Mouse (Mus musculus) neural tube, embryonic 12.5 days (tissue): ENCODE measurements around the gene Ror2. TPM values are rescaled to one million over a fixed set of nuclear protein-coding genes. Genes with fewer than 3 reads are reported as not detected.

Experiments used
- ATAC-seq: fragments of 200-750 bp; cut with Nextera tagmentation; 2 replicates; pipeline ENCODE4 v1.8.0; 2017; ENCODE audit warnings: low read depth, mild to moderate bottlenecking, moderate TSS enrichment, moderate library complexity; ENCODE audit not compliant: low FRiP score
- H3K27ac ChIP-seq: fragments of 300-500 bp; sonication (generic); 2 replicates; pipeline ENCODE4 v1.5.1; 2016
- H3K27me3 ChIP-seq: fragments of 300-500 bp; sonication (generic); replicated peaks from 2 replicates; pipeline ENCODE4 v1.6.1; 2016; ENCODE audit warnings: mild to moderate bottlenecking
- H3K36me3 ChIP-seq: fragments of 300-500 bp; sonication (generic); 2 replicates; pipeline ENCODE4 v1.6.1; 2016; ENCODE audit warnings: mild to moderate bottlenecking
- H3K4me1 ChIP-seq: fragments of 300-500 bp; sonication (generic); 2 replicates; pipeline ENCODE4 v1.6.1; 2016
- H3K4me2 ChIP-seq: fragments of 300-500 bp; sonication (generic); replicated peaks from 2 replicates; pipeline ENCODE4 v1.6.1; 2016; ENCODE audit warnings: mild to moderate bottlenecking
- H3K4me3 ChIP-seq: fragments of 300-500 bp; sonication (generic); 2 replicates; pipeline ENCODE4 v1.5.1; 2016
- H3K9ac ChIP-seq: fragments of 300-500 bp; sonication (generic); 2 replicates; pipeline ENCODE4 v1.6.1; 2016; ENCODE audit warnings: mild to moderate bottlenecking
- H3K9me3 ChIP-seq: fragments of 300-500 bp; sonication (generic); 2 replicates; pipeline ENCODE4 v1.6.1; 2016; ENCODE audit warnings: mild to moderate bottlenecking
- WGBS: fragments of 180-500 bp; shearing (Covaris S2); methylation state at CpG from one replicate; pipeline ENCODE4 v1.1.7; 2016; 5-methylcytosine and 5-hydroxymethylcytosine counted together
- polyA plus RNA-seq: library from polyadenylated mRNA; unstranded; fragments of >200 nt; fragmentation: Nextera tagmentation; extraction: Ambion mirVana; gene quantifications from 2 replicates; pipeline ENCODE4 v1.2.1, GENCODE M21; 2016

The Ror2 gene
- polyA plus RNA-seq, 1 experiment from 2014 or later = 10.7 TPM

DNA sequence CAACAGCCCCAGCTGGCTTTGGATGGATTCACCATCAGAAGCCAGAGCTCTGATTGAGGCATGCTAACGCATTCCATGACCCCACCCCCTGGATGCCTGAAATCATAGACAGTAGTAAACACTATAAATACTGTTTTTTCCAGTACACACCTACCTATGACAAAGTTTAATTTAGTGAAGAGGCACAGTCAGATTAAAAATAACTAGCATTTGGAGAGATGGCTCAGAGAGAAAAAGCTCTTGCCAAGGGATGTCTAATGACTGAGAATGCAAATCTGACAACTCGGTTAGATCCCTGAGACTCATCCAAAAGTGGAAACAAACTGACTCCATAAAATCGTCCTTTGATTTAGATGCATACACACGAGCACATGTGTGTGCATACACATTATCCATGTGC is 15.4 kb downstream of the Ror2 start:
- Histone ChIP-seq H3K9me3 (no peaks in the 10 kb centered on the region), H3K36me3 (no peaks in the 10 kb centered on the region), H3K4me3 (no peak overlapping the region), H3K4me1 (no peaks in the 10 kb centered on the region), H3K27ac (no peak overlapping the region), H3K4me2 (no peak overlapping the region), H3K9ac (no peak overlapping the region), H3K27me3 (no peaks in the 10 kb centered on the region)
- ATAC-seq = no peak
- WGBS = 89% methylated on average over 4 of the region's 4 CpGs

DNA sequence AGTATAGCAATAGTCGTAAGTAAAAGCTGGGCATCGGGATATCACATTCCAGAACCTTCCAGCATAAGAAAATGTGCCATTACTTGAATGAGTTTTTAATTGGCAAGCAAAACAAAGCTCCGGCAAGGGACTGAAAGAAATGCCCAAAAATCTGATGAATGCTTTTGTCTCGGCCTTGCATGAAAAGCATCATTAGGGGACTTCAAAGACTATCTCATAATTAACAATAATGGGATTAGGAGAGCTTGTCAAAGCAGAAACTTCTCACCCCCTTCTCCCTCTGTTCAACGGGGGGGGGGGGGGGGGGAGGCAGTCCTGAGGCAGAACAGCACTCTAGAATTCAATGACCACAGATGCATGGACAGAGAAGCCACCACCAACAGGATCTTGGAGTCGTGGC is 17.4 kb downstream of the Ror2 start:
- ATAC-seq = no peak
- WGBS = 52% methylated on average over 6 of the region's 6 CpGs
- no peaks in the 10 kb centered on the region for H3K36me3 ChIP-seq

DNA sequence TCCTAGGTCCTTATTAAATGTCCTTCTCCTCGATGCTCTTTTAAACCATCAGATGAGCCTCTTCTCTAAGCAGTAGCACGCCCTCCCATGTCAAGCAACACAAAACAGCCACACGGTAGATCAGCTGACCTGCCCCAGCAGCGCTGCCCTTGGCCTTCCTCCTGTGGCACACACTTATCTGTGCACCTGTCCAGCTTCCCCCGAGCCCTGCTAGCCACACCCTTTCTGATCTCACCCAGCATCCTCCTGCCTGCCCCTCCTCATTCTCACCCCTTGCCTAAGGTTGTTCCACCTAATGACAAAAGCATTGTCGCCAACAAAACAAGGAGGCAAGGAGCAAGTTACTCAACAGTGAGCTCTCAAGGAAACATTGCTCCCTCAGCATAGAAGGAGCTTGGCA is 18.1 kb downstream of the Ror2 start:
- WGBS = 79% methylated on average over 6 of the region's 6 CpGs
- Histone ChIP-seq H3K4me1 (no peaks in the 10 kb centered on the region), H3K9me3 (no peaks in the 10 kb centered on the region), H3K27ac (no peak overlapping the region), H3K36me3 (no peaks in the 10 kb centered on the region), H3K27me3 (no peaks in the 10 kb centered on the region), H3K4me2 (no peak overlapping the region), H3K9ac (no peak overlapping the region), H3K4me3 (no peak overlapping the region)
- no peak for ATAC-seq

More for the DNA sequence above, 17.4 kb downstream of the Ror2 start:
- no peak overlapping the region for H3K27ac ChIP-seq
- no peak overlapping the region for H3K4me3 ChIP-seq
- no peak overlapping the region for H3K9ac ChIP-seq
- H3K4me2 ChIP-seq = no peak overlapping the region
- H3K9me3 ChIP-seq = no peaks in the 10 kb centered on the region
- H3K27me3 ChIP-seq = no peaks in the 10 kb centered on the region
- no peaks in the 10 kb centered on the region for H3K4me1 ChIP-seq

DNA sequence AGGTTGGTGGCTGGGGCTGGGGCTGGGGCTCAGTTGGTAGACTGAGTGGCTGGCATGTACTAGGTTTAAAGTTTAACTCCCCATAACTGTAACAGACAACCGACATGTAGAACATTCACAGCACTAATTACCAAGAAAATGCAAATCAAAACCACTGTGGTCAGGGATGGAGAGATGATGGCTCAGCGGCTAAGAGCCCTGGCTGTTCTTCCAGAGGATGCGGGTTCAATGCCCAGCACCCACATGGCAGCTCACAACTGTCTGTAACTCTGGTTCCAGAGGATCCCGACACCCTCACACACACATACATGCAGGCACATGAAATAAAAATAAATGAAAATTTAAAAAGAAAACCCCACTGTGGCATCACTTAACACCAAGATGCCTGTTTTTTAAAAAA is 18.8 kb downstream of the Ror2 start:
- 93% methylated on average over 4 of the region's 4 CpGs for WGBS
- Histone ChIP-seq H3K27ac (no peak overlapping the region), H3K36me3 (no peaks in the 10 kb centered on the region), H3K9ac (no peak overlapping the region), H3K4me1 (no peaks in the 10 kb centered on the region), H3K27me3 (no peaks in the 10 kb centered on the region), H3K9me3 (no peaks in the 10 kb centered on the region), H3K4me2 (no peak overlapping the region), H3K4me3 (no peak overlapping the region)
- no peak for ATAC-seq

DNA sequence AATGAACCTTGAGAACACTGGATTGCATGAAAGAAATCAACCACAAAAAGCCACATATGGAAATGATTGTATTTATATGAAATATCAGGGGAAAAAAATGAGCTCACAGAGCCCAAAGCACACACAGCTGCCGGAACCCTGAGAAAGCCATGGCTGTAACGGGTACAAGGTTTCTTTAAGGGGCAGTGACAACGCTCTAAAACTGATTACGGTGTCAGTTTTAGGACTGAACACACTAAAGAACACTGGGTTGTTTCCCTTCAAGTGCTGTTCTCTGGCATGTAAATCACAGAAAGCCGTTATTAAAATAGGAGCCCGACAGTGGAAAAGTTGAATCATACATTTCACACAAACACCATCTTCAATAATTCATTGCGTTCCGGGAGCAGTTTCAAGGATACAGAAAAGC is 19.4 kb downstream of the Ror2 start:
- 78% methylated on average over 8 of the region's 8 CpGs for WGBS
- H3K4me1 ChIP-seq = no peaks in the 10 kb centered on the region
- H3K4me3 ChIP-seq = no peak overlapping the region
- ATAC-seq = no peak
- H3K9me3 ChIP-seq = no peaks in the 10 kb centered on the region
- no peaks in the 10 kb centered on the region for H3K36me3 ChIP-seq
- H3K9ac ChIP-seq = no peak overlapping the region
- no peaks in the 10 kb centered on the region for H3K27me3 ChIP-seq
- H3K27ac ChIP-seq = no peak overlapping the region
- no peak overlapping the region for H3K4me2 ChIP-seq

DNA sequence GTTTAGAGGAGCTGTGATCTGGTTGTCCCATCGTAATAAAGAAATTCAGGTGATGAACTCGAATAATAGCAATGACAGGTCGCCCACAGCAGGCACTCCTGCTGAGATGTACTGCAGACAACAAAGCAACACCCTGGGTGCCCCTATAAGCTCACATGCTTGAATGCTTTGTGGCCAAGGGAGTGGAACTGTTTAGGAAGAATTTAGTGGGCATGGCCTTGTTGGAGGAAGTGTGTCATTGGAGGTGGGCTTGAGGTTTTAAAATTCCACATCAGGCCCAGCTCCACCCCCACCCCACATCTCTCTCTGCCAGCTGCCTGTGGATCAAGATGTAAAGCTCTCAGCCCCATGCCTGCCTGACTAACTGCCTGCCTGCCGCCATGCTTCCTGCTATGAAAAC is 21.0 kb downstream of the Ror2 start:
- no peak overlapping the region for H3K27ac ChIP-seq
- WGBS = 91% methylated on average over 4 of the region's 4 CpGs
- no peaks in the 10 kb centered on the region for H3K27me3 ChIP-seq
- H3K4me2 ChIP-seq = no peak overlapping the region
- no peak for ATAC-seq
- no peaks in the 10 kb centered on the region for H3K9me3 ChIP-seq
- H3K36me3 ChIP-seq = no peaks in the 10 kb centered on the region
- no peak overlapping the region for H3K9ac ChIP-seq
- H3K4me1 ChIP-seq = 0 out of 2 replicates have a peak, but pooled peaks cover 7% of the 10 kb centered on the region
- no peak overlapping the region for H3K4me3 ChIP-seq

DNA sequence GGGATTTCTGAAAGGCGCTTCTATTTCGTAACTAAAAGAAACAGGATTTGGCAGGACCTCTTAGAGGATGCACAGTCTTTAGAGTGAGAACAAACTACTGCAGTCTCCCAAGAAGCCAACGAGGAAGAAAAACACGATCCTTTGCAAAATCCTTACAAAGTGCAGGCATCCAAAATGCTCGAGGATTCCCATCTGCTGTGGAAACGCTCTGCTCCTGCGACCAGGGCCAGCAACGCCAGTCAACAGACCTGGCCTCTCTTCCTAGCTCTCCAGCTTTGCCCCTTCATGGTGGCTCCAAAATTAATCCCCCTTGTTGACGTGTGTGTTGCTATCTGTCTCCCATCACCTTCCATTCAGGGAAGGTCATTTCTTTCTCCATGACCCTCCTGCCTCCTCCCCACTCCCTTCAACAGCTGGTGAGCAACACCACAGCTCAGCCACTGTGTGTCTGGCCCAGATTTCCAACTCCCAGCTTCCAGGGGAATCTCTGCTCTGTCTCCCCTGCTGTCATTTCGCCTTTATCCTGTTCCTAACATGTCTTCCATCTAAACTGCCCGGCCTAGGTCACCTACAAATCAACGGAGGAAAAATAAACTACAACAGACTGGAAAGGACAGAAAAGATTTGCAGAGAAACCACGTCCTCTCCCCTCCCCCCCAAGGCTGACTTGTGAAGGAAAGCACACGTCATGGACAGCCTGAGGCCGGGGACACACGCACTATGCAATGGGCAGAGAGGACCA is 23.2 kb downstream of the Ror2 start:
- no peaks in the 10 kb centered on the region for H3K36me3 ChIP-seq
- H3K27me3 ChIP-seq = no peaks in the 10 kb centered on the region
- H3K9me3 ChIP-seq = no peaks in the 10 kb centered on the region
- no peak overlapping the region for H3K4me2 ChIP-seq
- no peak overlapping the region for H3K9ac ChIP-seq
- no peak overlapping the region for H3K27ac ChIP-seq
- no peak overlapping the region for H3K4me3 ChIP-seq
- no peak for ATAC-seq
- WGBS = 82% methylated on average over 16 of the region's 16 CpGs
- H3K4me1 ChIP-seq = 0 out of 2 replicates have a peak, but pooled peaks cover 7% of the 10 kb centered on the region

DNA sequence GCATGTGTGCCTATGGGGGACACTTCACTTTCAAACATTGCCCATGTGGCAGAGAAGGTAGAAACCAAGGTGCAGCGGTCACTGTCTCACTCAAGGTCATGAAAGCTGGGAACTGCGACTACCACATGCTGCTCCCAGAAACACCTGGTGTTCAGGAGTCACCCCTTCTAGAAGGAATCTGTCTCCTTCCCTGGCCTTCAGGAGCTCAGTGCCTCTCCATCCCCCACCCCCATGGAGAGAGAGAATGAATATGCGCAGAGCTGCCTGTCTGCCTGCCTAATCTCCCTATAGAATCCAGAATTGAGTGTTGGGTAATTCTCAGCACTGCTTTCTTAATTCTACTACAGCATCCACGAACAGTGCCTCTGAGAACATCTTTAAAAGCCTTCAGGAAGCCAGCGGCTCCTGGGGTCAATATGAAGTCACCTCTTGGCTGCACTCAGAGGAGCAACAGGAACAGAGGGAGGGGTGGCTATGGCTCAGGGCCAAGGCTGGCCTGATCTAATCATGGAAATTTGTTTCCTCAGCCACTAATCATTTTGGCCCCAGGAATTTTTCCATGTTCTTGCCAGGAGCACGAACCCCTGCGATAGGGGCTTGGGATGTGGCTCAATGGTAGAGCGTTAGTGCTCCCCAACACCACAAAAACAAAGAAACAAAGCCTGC is 24.7 kb downstream of the Ror2 start:
- Histone ChIP-seq H3K4me2 (no peak overlapping the region), H3K27ac (no peak overlapping the region), H3K9me3 (no peaks in the 10 kb centered on the region), H3K4me1 (0 out of 2 replicates have a peak, but pooled peaks cover 7% of the 10 kb centered on the region), H3K36me3 (no peaks in the 10 kb centered on the region), H3K27me3 (no peaks in the 10 kb centered on the region), H3K9ac (no peak overlapping the region), H3K4me3 (no peak overlapping the region)
- 77% methylated on average over 8 of the region's 8 CpGs for WGBS
- ATAC-seq = no peak

DNA sequence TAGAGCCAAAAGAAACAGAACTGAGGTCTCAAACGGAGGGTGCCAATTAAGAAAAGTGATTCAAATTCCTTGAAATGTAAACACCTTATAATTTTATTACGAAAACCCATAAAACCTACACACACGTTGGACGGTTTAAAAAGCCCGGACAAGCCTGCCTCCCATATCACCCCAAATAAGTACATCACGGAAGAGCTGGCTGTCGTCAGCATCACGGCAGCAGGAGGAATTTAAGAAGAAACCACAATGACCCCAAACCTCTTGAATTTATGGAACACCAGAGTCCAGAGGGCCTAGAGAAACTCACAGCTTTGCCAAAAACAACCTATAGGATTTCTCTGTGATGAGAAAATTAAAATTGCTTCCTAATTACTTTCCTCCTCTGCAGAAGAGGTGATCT is 27.0 kb downstream of the Ror2 start:
- no peak overlapping the region for H3K27ac ChIP-seq
- no peak overlapping the region for H3K9ac ChIP-seq
- no peaks in the 10 kb centered on the region for H3K9me3 ChIP-seq
- H3K36me3 ChIP-seq = no peaks in the 10 kb centered on the region
- H3K4me2 ChIP-seq = no peak overlapping the region
- H3K4me1 ChIP-seq = 0 out of 2 replicates have a peak, but pooled peaks cover 7% of the 10 kb centered on the region
- no peak overlapping the region for H3K4me3 ChIP-seq
- no peak for ATAC-seq
- 78% methylated on average over 8 of the region's 8 CpGs for WGBS
- H3K27me3 ChIP-seq = no peaks in the 10 kb centered on the region

DNA sequence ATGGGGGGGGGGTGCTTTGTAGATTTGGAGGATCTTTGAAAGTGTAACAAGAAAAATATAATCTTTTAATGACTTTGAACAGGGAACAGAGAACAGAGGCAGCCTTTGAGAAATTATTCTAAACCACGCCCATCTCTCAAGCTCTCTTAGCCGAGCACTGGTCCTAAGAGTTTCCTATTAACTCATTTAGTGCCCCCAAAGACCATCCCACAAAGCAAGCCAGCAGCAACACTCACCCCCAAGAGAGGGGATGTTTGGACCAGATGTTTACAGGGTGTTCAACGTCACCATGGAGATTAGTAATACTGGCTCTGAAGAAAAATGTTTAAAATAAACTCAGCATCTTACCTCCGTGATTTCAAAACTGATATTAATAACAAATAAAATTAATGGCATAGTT is 27.4 kb downstream of the Ror2 start:
- H3K9ac ChIP-seq = no peak overlapping the region
- WGBS = 56% methylated on average over 4 of the region's 4 CpGs
- H3K27ac ChIP-seq = no peak overlapping the region
- H3K4me3 ChIP-seq = no peak overlapping the region
- ATAC-seq = no peak
- H3K27me3 ChIP-seq = no peaks in the 10 kb centered on the region
- H3K4me1 ChIP-seq = 0 out of 2 replicates have a peak, but pooled peaks cover 7% of the 10 kb centered on the region
- no peaks in the 10 kb centered on the region for H3K36me3 ChIP-seq
- H3K9me3 ChIP-seq = no peaks in the 10 kb centered on the region
- no peak overlapping the region for H3K4me2 ChIP-seq

DNA sequence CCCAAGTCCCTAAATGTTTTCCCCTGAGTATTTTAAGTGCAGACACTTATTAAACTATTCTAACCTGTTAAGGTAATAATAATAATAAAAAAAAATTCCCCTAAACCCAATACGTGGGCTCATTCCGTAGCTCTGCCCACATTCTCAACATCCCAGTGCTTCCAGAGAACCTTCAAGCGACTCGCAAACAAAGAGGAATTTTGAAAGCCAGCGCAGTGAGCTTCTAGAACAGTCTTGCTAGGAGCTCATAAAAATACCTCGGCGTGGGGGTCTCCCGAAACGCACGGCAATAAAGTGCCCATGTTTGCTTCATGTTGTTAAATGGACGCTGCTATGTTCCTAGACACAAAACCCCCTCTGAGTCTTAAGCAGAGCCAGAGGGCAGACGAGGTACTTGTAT is 32.7 kb downstream of the Ror2 start:
- ATAC-seq = no peak
- Histone ChIP-seq H3K4me1 (peaks cover 5% of the 10 kb centered on the region; the same call in 1 of the 2 replicates), H3K36me3 (no peaks in the 10 kb centered on the region), H3K4me3 (no peak overlapping the region), H3K4me2 (no peak overlapping the region), H3K27ac (no peak overlapping the region), H3K9me3 (no peaks in the 10 kb centered on the region), H3K9ac (no peak overlapping the region), H3K27me3 (no peaks in the 10 kb centered on the region)
- WGBS = 79% methylated on average over 12 of the region's 12 CpGs

DNA sequence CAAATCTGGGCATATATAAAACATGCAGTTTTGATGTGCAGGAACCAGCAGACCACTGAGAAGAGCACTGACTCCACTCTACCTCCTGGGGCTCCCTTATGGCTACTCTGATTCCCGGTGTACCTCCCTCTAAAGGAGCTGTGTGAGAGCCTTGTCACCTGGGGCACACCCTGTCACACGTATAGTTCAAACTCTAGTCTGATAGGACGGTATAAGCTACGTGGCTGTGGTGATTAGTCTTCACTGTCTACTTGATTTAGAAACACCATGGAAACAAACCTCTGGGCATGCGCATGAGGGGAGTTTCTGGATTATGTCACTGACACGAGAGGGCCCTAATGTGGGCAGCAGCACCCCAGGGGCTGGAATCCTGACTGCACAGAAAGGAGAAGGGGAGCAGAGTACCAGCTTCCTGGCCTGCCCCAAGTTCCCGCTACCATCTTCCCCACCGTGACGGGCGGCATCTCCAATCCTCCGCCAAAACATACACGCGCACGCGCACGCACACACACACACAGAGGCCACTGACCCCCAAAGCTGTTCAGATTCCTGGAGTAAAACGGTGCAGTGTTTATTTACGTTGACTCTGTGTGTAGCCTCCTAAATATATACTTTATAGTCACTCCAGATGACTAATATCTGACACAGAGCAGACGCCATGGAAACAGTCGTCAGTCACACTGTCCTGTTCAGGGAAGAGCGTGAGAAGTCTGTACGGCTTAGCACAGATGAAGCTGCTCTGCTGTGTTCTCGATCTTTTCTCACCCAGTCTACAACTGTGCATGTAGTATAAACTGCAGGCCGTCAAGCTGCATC is 37.1 kb downstream of the Ror2 start:
- H3K9me3 ChIP-seq = no peaks in the 10 kb centered on the region
- no peaks in the 10 kb centered on the region for H3K27me3 ChIP-seq
- H3K27ac ChIP-seq = no peak overlapping the region
- H3K4me1 ChIP-seq = peaks cover 5% of the 10 kb centered on the region; the same call in 1 of the 2 replicates
- no peak for ATAC-seq
- H3K4me2 ChIP-seq = no peak overlapping the region
- no peaks in the 10 kb centered on the region for H3K36me3 ChIP-seq
- H3K4me3 ChIP-seq = no peak overlapping the region
- no peak overlapping the region for H3K9ac ChIP-seq
- WGBS = 75% methylated on average over 24 of the region's 24 CpGs
